Mouse (Mus musculus) liver, embryonic 11.5 days (tissue): Measurements from ENCODE around the gene Sumo1. TPM values are rescaled to one million over a fixed set of nuclear protein-coding genes. Genes with fewer than 3 reads are reported as not detected.

Experiments
- ATAC-seq: fragments of 200-750 bp; cut with Nextera tagmentation; replicated peaks from 2 replicates; pipeline ENCODE4 v1.8.0; 2017; ENCODE audit warnings: moderate number of reproducible peaks, mild to moderate bottlenecking, moderate TSS enrichment, moderate library complexity; ENCODE audit not compliant: low FRiP score
- DNase-seq: peaks from one replicate; pipeline ENCODE4 v3.0.0-alpha.2; 2017; ENCODE audit warnings: low spot score
- H3K27ac ChIP-seq: fragments of 300-500 bp; sonication (generic); 2 replicates; pipeline ENCODE4 v1.5.1; 2014; ENCODE audit warnings: mild to moderate bottlenecking, low read depth, low read length, control low read depth
- H3K27me3 ChIP-seq: fragments of 300-500 bp; sonication (generic); replicated peaks from 2 replicates; pipeline ENCODE4 v1.6.1; 2014; ENCODE audit warnings: low read length, mixed read lengths; ENCODE audit not compliant: control insufficient read depth, insufficient read depth
- H3K36me3 ChIP-seq: fragments of 300-500 bp; sonication (generic); 2 replicates; pipeline ENCODE4 v1.6.1; 2014; ENCODE audit warnings: mild to moderate bottlenecking, low read length, moderate library complexity, mixed read lengths; ENCODE audit not compliant: control insufficient read depth, insufficient read depth
- H3K4me1 ChIP-seq: fragments of 300-500 bp; sonication (generic); replicated peaks from 2 replicates; pipeline ENCODE4 v1.6.1; 2014; ENCODE audit warnings: low read length, mixed read lengths; ENCODE audit not compliant: control insufficient read depth, insufficient read depth
- H3K4me2 ChIP-seq: fragments of 300-500 bp; sonication (generic); 2 replicates; pipeline ENCODE4 v1.6.1; 2014; ENCODE audit warnings: mild to moderate bottlenecking, control low read depth, moderate library complexity
- H3K4me3 ChIP-seq: fragments of 300-500 bp; sonication (generic); 2 replicates; pipeline ENCODE4 v1.5.1; 2014; ENCODE audit warnings: low read depth, low read length, control low read depth
- H3K9ac ChIP-seq: fragments of 300-500 bp; sonication (generic); 2 replicates; pipeline ENCODE4 v1.6.1; 2014; ENCODE audit warnings: low read depth, low read length, control low read depth
- H3K9me3 ChIP-seq: fragments of 300-500 bp; sonication (generic); 2 replicates; pipeline ENCODE4 v1.6.1; 2016; ENCODE audit warnings: low read length, inconsistent platforms, mixed read lengths; ENCODE audit not compliant: control insufficient read depth
- WGBS: fragments of 180-500 bp; shearing (Covaris S2); extraction: QIAGEN DNeasy Blood & Tissue Kit; methylation state at CpG from one replicate; pipeline ENCODE4 v1.1.7; 2014; 5-methylcytosine and 5-hydroxymethylcytosine counted together
- polyA plus RNA-seq: library from polyadenylated mRNA; unstranded; fragments of >200 nt; fragmentation: Nextera tagmentation; extraction: Ambion mirVana; gene quantifications from 2 replicates; pipeline ENCODE4 v1.2.1, GENCODE M21; 2014

Sumo1 gene
- polyA plus RNA-seq, 1 experiment from 2014 or later = 345 TPM

DNA sequence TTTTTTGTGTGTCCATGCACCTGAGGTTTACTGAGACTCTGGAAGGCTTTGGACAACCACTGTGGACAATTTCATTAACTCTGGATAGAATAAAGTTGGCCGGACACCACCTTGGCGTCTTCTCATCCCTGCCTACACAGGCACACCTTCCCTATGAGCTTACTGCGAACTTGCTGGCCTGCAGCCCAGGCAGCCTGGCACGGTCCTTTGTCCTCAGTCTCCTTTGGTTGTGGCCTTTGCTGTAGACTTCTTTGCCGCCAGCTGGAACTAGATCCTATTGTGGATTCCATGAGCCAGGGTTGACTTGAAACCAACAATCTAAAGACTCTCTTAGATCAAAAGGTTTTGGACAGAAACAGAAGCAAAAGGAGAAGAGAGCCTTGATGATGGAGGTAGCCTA is 45.2 kb downstream of the Sumo1 start:
- Histone ChIP-seq H3K4me1 (0 out of 2 replicates have a peak, but pooled peaks cover 4% of the 10 kb centered on the region), H3K27me3 (no peaks in the 10 kb centered on the region), H3K9ac (no peak overlapping the region), H3K27ac (no peak overlapping the region), H3K36me3 (no peaks in the 10 kb centered on the region), H3K9me3 (no peaks in the 10 kb centered on the region), H3K4me3 (no peak overlapping the region), H3K4me2 (no peak overlapping the region)
- DNase-seq = no peak
- 84% methylated on average over 5 of the region's 5 CpGs for WGBS
- ATAC-seq = no peak

DNA sequence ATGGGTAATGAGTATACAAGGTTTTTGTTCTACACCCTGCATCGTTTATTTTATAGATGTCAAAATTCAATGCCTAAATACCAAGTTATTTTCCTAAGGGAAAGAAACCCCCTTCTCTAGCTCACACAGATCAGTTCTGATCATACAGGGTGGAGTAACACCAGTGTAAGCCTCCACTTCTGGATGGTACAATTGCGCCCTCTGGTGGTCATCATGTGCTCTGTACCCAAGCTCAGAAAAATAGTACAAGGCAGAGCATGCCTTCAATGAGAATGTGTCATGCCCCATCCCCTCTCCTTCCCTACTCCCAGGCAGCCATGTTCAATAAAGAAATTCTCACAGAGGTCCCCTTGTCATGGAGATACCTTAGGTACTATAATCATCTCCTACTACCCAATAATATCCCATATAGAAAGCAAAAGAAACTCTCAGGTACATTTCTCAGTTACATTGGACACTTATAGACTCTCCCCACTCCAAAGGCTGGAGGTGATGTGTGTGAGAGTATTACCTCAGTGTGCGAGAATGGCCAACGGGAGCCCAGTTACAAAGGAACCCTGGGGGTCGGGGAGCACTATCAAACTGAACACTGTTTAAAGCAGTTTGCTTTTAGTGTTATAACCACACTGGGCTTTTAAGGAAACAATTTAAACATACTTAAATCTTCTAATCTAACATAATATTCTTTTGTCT is 47.2 kb downstream of the Sumo1 start:
- DNase-seq (peak; percentile 50), ATAC-seq (peak; percentile 77)
- H3K27ac ChIP-seq = no peak overlapping the region
- no peaks in the 10 kb centered on the region for H3K27me3 ChIP-seq
- no peak overlapping the region for H3K4me2 ChIP-seq
- no peaks in the 10 kb centered on the region for H3K36me3 ChIP-seq
- no peak overlapping the region for H3K4me3 ChIP-seq
- H3K4me1 ChIP-seq = 0 out of 2 replicates have a peak, but pooled peaks cover 4% of the 10 kb centered on the region
- no peaks in the 10 kb centered on the region for H3K9me3 ChIP-seq
- no peak overlapping the region for H3K9ac ChIP-seq
- 32% methylated on average over 5 of the region's 5 CpGs for WGBS

DNA sequence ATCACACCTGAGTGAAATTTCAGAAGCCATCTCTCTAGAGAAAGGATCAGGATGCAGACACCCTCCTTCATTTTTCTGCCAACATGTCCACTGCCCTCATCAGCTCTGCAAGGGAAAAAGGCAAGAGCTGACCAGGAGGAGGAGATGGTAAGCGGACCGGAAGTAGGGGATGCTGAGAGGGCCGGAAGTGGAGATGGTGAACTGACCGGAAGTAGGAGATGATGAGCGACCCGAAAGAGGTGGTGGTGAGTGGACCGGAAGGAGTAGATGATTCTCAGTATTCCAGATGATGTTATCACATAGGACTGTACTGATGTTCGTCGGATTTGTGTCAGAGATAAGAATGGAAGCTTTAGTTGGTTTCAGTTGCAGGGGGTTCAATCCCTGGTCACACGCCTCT is 51.4 kb downstream of the Sumo1 start:
- no peak for DNase-seq
- 78% methylated on average over 10 of the region's 10 CpGs for WGBS
- H3K4me2 ChIP-seq = no peak overlapping the region
- no peak overlapping the region for H3K9ac ChIP-seq
- H3K27ac ChIP-seq = no peak overlapping the region
- no peaks in the 10 kb centered on the region for H3K4me1 ChIP-seq
- no peaks in the 10 kb centered on the region for H3K27me3 ChIP-seq
- no peaks in the 10 kb centered on the region for H3K9me3 ChIP-seq
- no peaks in the 10 kb centered on the region for H3K36me3 ChIP-seq
- ATAC-seq = no peak
- no peak overlapping the region for H3K4me3 ChIP-seq

DNA sequence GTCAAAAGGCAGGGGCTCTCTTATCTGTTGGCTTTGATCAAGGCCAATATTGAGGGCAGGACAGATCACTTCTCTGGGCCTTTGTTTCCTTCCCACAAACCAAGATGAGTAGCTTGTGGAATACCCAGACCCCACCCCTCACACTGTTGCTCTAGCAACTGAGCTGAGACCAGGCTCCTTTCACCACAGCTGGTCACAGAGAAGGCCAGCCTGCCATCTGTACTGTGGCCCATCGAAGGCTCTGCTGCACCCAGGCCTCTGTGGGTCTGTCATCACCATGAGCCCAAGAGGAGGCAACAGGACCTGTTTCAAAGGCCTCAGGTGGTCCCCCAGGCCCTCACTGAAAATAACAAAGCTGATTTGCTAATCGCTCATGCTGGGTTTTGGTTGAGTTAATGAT is 55.6 kb downstream of the Sumo1 start:
- no peaks in the 10 kb centered on the region for H3K9me3 ChIP-seq
- no peak overlapping the region for H3K27ac ChIP-seq
- 71% methylated on average over 2 of the region's 2 CpGs for WGBS
- no peak overlapping the region for H3K4me2 ChIP-seq
- H3K9ac ChIP-seq = no peak overlapping the region
- no peaks in the 10 kb centered on the region for H3K4me1 ChIP-seq
- no peak for DNase-seq
- no peak for ATAC-seq
- no peaks in the 10 kb centered on the region for H3K27me3 ChIP-seq
- no peaks in the 10 kb centered on the region for H3K36me3 ChIP-seq
- no peak overlapping the region for H3K4me3 ChIP-seq

DNA sequence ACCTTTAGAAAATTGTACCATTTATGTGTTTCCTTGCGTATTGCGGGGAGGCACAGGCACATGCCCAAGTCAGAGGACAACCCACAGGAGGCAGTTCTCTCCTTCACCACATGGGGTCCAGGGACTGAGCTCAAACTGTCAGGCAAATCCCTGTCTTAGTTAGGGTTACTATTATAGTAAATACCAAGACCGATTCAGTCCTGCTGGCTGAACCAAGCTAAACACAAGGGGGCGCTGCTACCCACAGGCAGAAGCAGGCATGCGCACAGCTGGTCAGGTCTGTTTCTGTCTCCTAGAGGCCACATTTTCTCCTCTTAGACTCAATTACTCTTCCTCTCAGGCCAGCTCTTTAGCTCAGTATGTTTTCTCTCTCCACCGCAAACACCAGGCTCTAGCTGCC is 56.8 kb downstream of the Sumo1 start:
- ATAC-seq = peak; percentile 70

DNA sequence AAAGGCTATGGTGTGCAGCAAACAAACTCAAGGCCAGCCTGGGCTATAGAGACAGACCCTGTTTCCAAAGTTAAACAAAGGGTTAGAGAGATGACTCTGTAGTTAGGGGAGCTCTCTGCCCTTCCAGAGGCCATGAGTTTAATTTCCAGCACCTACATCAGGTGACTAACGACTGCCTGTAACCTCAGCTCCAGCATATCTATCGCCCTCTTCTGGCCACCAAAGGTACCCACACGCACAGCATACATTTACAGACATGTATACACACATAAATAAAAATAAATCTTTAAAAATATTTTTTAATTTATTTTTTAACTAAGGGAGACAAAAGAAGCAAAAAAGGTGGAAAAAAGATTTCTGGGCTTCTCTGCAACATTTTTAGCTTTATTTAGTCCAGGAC is 59.7 kb downstream of the Sumo1 start:
- ATAC-seq = no peak
- Histone ChIP-seq H3K4me3 (no peak overlapping the region), H3K36me3 (no peaks in the 10 kb centered on the region), H3K4me2 (no peak overlapping the region), H3K4me1 (no peaks in the 10 kb centered on the region), H3K27ac (no peak overlapping the region), H3K9me3 (no peaks in the 10 kb centered on the region), H3K27me3 (no peaks in the 10 kb centered on the region), H3K9ac (no peak overlapping the region)
- no peak for DNase-seq
- 85% methylated on average over 3 of the region's 3 CpGs for WGBS

More for the DNA sequence above, 56.8 kb downstream of the Sumo1 start:
- WGBS = 33% methylated on average over 6 of the region's 6 CpGs
- Histone ChIP-seq H3K9me3 (no peaks in the 10 kb centered on the region), H3K27me3 (no peaks in the 10 kb centered on the region), H3K4me1 (no peaks in the 10 kb centered on the region), H3K4me3 (no peak overlapping the region), H3K9ac (no peak overlapping the region), H3K4me2 (no peak overlapping the region), H3K36me3 (no peaks in the 10 kb centered on the region), H3K27ac (no peak overlapping the region)
- peak; percentile 58 for DNase-seq

DNA sequence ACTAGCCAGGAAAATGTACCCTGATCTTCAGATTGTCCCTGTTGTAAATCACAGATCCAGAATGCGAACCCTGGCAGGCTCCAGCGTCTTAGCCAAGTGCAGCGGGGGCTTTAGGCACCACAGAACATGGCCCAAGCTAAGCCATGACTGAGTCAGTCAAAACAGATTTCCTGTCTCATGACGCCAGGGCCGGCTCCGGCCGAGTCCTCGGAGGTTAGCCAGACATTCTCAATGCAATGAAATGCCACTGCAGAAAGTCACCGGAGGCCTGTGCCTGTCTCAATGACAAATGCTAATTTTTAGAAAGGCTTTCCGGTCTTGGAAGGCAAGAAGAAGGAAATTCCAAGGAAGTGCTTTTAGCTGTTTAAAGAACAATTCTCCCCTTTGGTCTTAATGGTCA is 60.7 kb downstream of the Sumo1 start:
- Histone ChIP-seq H3K36me3 (no peaks in the 10 kb centered on the region), H3K9me3 (no peaks in the 10 kb centered on the region), H3K27me3 (no peaks in the 10 kb centered on the region), H3K27ac (no peak overlapping the region), H3K4me1 (no peaks in the 10 kb centered on the region), H3K4me2 (no peak overlapping the region), H3K9ac (no peak overlapping the region), H3K4me3 (no peak overlapping the region)
- DNase-seq (no peak), ATAC-seq (no peak)
- WGBS = 60% methylated on average over 10 of the region's 10 CpGs

DNA sequence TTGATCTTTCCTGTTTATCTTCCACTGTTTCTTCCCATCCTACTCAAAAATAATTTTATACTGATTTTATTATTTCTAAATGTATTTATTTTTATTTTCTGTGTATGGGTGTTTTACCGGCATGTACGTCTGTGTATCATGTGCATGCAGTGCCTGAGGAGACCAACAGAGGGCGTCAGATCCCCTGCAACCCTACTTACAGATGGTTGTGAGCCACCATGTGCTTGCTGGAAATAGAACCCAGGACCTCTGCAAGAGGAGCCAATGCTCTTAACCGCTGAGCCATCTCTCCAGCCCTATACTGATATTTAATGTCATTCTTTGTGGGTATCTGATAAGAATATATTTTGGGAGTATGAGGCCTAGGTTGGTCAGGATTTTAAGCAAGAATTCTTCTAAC is 61.2 kb downstream of the Sumo1 start:
- H3K27me3 ChIP-seq = no peaks in the 10 kb centered on the region
- ATAC-seq = no peak
- H3K27ac ChIP-seq = no peak overlapping the region
- no peak for DNase-seq
- no peak overlapping the region for H3K4me2 ChIP-seq
- H3K9me3 ChIP-seq = no peaks in the 10 kb centered on the region
- H3K36me3 ChIP-seq = no peaks in the 10 kb centered on the region
- H3K4me1 ChIP-seq = no peaks in the 10 kb centered on the region
- H3K9ac ChIP-seq = no peak overlapping the region
- H3K4me3 ChIP-seq = no peak overlapping the region
- WGBS = 77% methylated on average over 4 of the region's 4 CpGs

DNA sequence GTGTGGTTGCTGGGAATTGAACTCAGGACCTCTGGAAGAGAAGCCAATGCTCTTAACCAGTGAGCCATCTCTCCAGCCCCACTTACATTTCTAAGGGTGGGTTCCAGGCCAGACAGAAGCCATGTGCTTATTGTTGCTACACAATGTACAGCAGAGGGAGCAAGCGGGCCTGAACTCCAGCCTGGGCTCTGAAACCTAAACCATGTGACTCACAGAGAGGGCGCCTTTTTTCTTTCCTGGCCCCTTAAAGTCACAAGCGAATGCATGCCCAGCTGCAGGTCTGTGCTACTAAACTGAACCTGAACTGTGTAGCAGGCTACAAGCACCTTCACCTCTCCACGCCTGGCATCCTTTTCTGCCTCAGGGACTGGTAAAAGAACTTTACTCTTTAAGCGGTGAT is 61.7 kb downstream of the Sumo1 start:
- no peaks in the 10 kb centered on the region for H3K36me3 ChIP-seq
- H3K27me3 ChIP-seq = no peaks in the 10 kb centered on the region
- ATAC-seq (no peak), DNase-seq (no peak)
- H3K27ac ChIP-seq = no peak overlapping the region
- WGBS = 70% methylated on average over 5 of the region's 5 CpGs
- H3K4me2 ChIP-seq = no peak overlapping the region
- no peak overlapping the region for H3K9ac ChIP-seq
- H3K4me3 ChIP-seq = no peak overlapping the region
- no peaks in the 10 kb centered on the region for H3K4me1 ChIP-seq
- H3K9me3 ChIP-seq = no peaks in the 10 kb centered on the region
